In genomic region chr8:13177173-13177852, GRCm38 (mm10) we compare ENCODE assay signal across 26 mouse cellular contexts.
"Had no signal": no experiment of that assay in that cellular context is flagged by ENCODE, and none has a peak within 500 bp of the region (broad histone marks: within the 10 kb centered on the region; RNA-seq: fewer than 3 reads in every experiment).

No protein-coding gene starts in this region.

- H3K9ac ChIP-seq: heart, embryonic 12.5 days; hindbrain, embryonic 12.5 days; hindbrain, embryonic 14.5 days; kidney, embryonic 15.5 days; limb, embryonic 13.5 days; limb, embryonic 15.5 days; liver, embryonic 12.5 days; liver, embryonic 14.5 days had no signal

- H3K27me3 ChIP-seq: heart, embryonic 12.5 days; hindbrain, embryonic 12.5 days; kidney, embryonic 15.5 days; limb, embryonic 13.5 days; limb, embryonic 15.5 days; liver, embryonic 12.5 days had no signal

- DNase-seq: gastrocnemius, postnatal 14 days; gastrocnemius, postnatal 36 days; heart, adult 11 months; heart, adult 2 months; heart, postnatal 10 days; heart, postnatal 4 days; kidney, adult 11 months; kidney, adult 2 months; kidney, adult 9 months; kidney, postnatal 14 days; kidney, postnatal 36 days; layer of hippocampus, adult 9-11 months; left cerebral cortex, postnatal 4 days had no signal

- H3K4me2 ChIP-seq: heart, embryonic 12.5 days; hindbrain, embryonic 12.5 days; hindbrain, embryonic 14.5 days; kidney, embryonic 15.5 days; limb, embryonic 13.5 days; limb, embryonic 15.5 days; liver, embryonic 12.5 days had no signal

- H3K4me1 ChIP-seq: hindbrain, embryonic 10.5 days; hindbrain, embryonic 12.5 days; limb, embryonic 13.5 days; limb, embryonic 15.5 days had no signal

- H3K27ac ChIP-seq: heart, adult 2 months; hindbrain, embryonic 10.5 days; hindbrain, embryonic 12.5 days; hindbrain, embryonic 14.5 days; kidney, embryonic 15.5 days; kidney, postnatal 0 days; left cerebral cortex, adult 2 months; limb, embryonic 13.5 days; limb, embryonic 15.5 days; liver, embryonic 12.5 days; liver, embryonic 14.5 days had no signal

- H3K4me3 ChIP-seq: heart, adult 2 months; heart, embryonic 12.5 days; hindbrain, embryonic 10.5 days; hindbrain, embryonic 12.5 days; kidney, embryonic 15.5 days; left cerebral cortex, adult 2 months; limb, embryonic 13.5 days; limb, embryonic 15.5 days; liver, embryonic 12.5 days had no signal

- ATAC-seq: hindbrain, embryonic 16.5 days; inflammation-experienced regulatory T-cells, adult 6 months; liver, embryonic 12.5 days had no signal

- H3K9me3 ChIP-seq: heart, embryonic 12.5 days; hindbrain, embryonic 10.5 days; hindbrain, embryonic 12.5 days; kidney, embryonic 15.5 days; limb, embryonic 13.5 days; limb, embryonic 15.5 days; liver, embryonic 12.5 days had no signal
